Mouse (Mus musculus) hindbrain, embryonic 10.5 days (tissue): ENCODE data around the gene Ddx4. TPM values are rescaled to one million over a fixed set of nuclear protein-coding genes. Genes with fewer than 3 reads are reported as not detected.

Source experiments
- DNase-seq: peaks from one replicate; pipeline ENCODE4 v3.0.0-alpha.2; 2017; ENCODE audit warnings: low spot score
- H3K27ac ChIP-seq: fragments of 300-500 bp; sonication (generic); 2 replicates; pipeline ENCODE4 v1.5.1; 2016; ENCODE audit warnings: mild to moderate bottlenecking, moderate library complexity
- H3K27me3 ChIP-seq: fragments of 300-500 bp; sonication (generic); 2 replicates; pipeline ENCODE4 v1.6.1; 2016; ENCODE audit warnings: mild to moderate bottlenecking; ENCODE audit not compliant: poor library complexity, insufficient read depth, severe bottlenecking
- H3K36me3 ChIP-seq: fragments of 300-500 bp; sonication (generic); 2 replicates; pipeline ENCODE4 v1.6.1; 2016; ENCODE audit warnings: mild to moderate bottlenecking, moderate library complexity
- H3K4me1 ChIP-seq: fragments of 300-500 bp; sonication (generic); replicated peaks from 2 replicates; pipeline ENCODE4 v1.6.1; 2016; ENCODE audit warnings: mild to moderate bottlenecking
- H3K4me3 ChIP-seq: fragments of 300-500 bp; sonication (generic); 2 replicates; pipeline ENCODE4 v1.5.1; 2016; ENCODE audit warnings: mild to moderate bottlenecking, moderate library complexity
- H3K9me3 ChIP-seq: fragments of 300-500 bp; sonication (generic); 2 replicates; pipeline ENCODE4 v1.6.1; 2016; ENCODE audit warnings: mild to moderate bottlenecking, moderate library complexity
- WGBS: fragments of 180-500 bp; shearing (Covaris S2); methylation state at CpG from one replicate; pipeline ENCODE4 v1.1.7; 2016; 5-methylcytosine and 5-hydroxymethylcytosine counted together
- polyA plus RNA-seq: library from polyadenylated mRNA; unstranded; fragments of >200 nt; fragmentation: Nextera tagmentation; extraction: Ambion mirVana; gene quantifications from 2 replicates; pipeline ENCODE4 v1.2.1, GENCODE M21; 2016

Ddx4 gene
- polyA plus RNA-seq, 1 experiment from 2014 or later = 0.31 TPM

DNA sequence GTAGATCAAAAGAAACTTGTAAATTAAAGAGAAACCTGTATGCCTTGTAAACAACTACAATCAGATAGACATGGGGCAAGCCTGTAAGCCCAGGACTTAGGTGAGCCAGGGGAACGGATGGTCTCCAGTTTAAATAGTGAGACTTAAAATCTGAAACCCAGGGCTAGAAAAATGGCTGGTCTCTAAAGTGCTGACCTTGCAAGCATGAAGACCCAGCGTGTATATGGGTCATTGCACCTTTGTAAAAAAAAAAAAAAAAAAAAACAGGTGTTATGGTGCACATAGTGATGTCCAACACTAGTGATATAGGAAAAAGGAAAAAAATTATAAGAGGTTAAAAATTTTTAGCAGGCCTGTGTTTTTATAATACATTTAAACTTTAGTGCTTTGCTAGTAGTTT, 9.4 kb upstream of the Ddx4 start:
- no peak for DNase-seq
- H3K4me3 ChIP-seq = peak overlapping the region; percentile 85; the same call in 1 of the 2 replicates
- H3K36me3 ChIP-seq = no peaks in the 10 kb centered on the region
- H3K9me3 ChIP-seq = no peaks in the 10 kb centered on the region
- peaks cover 14% of the 10 kb centered on the region for H3K4me1 ChIP-seq
- no peak overlapping the region for H3K27ac ChIP-seq
- 77% methylated on average over 2 of the region's 2 CpGs for WGBS
- no peaks in the 10 kb centered on the region for H3K27me3 ChIP-seq

DNA sequence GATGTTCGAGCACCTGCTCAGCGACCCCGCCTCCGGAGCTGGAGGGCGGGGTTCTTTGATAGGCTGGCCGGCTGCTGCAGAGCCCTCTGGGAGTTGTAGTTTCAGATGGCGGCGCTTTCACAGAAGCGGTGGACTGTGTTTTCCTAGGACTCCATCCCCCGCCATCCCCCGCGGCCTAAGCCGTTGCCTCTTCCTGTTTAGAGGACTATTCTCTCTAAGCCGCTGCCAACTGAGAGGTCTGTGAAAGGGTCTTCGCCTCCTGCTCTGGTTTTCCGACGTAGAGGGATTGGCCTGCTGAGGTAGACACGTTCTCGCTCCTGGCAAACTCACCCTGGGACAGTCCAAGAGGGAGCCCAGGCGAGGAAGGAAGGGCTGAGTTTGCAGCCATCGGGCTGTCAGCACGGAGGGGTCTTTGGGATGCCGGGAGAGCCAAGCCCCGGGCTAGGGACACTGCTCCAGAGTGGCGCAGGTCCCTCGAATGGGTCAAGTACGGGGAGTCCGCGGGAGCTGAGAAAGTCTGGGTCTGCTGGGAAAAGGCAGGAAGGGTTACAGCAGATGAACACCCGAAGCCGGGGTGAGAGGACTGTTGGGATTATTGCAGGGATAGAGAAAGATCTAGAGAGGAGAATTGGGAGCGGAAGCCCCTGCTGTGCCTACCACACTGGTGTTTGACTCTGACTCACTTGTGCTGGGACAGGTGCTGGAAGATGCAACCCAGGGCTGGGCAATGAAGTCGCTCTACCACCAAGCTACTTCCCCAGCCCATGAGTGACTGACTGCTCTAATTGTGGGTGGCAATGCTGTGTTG, 8.5 kb upstream of the Ddx4 start, which contains the start of gene Slc38a9:
Gene Slc38a9 (plus strand): TSS at position 178 of the 808 bp plus-strand sequence.
- Histone ChIP-seq H3K27ac (peak within 1 kb of the TSS; percentile 87), H3K36me3 (no peaks in the 10 kb centered on the region), H3K4me1 (peaks cover 14% of the 10 kb centered on the region), H3K4me3 (peak within 1 kb of the TSS; percentile 85), H3K9me3 (no peaks in the 10 kb centered on the region), H3K27me3 (no peaks in the 10 kb centered on the region)
- DNase-seq = peak; percentile 92
- under 1% methylated on average over 33 of the region's 33 CpGs for WGBS

DNA sequence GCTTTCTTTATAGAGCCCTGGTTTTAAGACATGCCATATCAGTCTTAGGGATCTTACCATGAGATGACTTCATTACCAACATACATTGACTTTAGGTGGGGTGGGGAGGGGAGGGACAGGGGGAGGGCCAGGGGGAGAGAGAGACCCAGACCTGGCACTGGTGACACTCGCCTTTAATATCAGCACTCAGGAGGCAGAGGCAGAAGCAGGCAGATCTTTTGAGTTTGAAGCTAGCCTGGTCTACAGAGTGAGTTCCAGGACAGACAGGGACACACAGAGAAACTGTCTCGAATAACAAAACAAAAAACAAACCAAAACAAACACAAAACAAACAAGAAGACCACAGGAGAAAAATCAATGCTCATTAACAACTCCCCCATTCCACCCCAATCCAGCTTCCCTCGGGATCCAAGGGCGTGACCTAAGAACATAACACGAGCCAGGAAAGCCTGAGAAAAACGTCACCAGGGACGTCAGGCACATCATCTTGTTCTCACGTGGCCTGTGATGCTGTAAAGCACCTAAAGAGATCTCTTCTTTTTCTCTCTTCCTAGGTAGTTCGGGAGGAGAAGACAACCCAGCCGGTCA, 7.8 kb upstream of the Ddx4 start:
- Histone ChIP-seq H3K9me3 (no peaks in the 10 kb centered on the region), H3K27me3 (no peaks in the 10 kb centered on the region), H3K4me1 (peaks cover 14% of the 10 kb centered on the region), H3K27ac (peak overlapping the region; percentile 87), H3K36me3 (no peaks in the 10 kb centered on the region), H3K4me3 (peak overlapping the region; percentile 85)
- no peak for DNase-seq
- 2% methylated on average over 10 of the region's 10 CpGs for WGBS

DNA sequence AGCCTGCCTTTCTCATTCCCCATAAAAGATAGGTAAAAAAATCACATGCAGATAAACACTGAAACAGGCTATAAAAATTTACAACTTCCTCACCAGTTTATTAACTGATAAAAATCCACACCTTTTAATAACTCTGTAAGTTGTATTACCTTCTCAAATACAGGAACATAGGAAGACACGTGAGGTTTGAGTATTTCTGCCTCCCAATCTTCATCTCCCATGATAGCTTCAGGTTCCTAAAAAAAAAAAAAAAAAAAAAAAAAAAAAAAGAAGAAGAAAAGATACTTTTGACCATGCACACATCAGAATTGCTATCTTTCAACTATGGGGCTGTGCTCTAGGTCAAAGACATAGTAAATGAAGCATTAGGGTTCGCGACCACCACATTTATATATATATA, 1.1 kb downstream of the Ddx4 start:
- no peak overlapping the region for H3K27ac ChIP-seq
- H3K4me3 ChIP-seq = no peak overlapping the region
- peaks cover 8% of the 10 kb centered on the region; the same call in 1 of the 2 replicates for H3K27me3 ChIP-seq
- H3K4me1 ChIP-seq = peaks cover 4% of the 10 kb centered on the region; the same call in 1 of the 2 replicates
- WGBS = 93% methylated on average over 3 of the region's 3 CpGs
- H3K36me3 ChIP-seq = peaks cover 6% of the 10 kb centered on the region; the same call in 1 of the 2 replicates
- peaks cover 10% of the 10 kb centered on the region for H3K9me3 ChIP-seq
- DNase-seq = no peak

DNA sequence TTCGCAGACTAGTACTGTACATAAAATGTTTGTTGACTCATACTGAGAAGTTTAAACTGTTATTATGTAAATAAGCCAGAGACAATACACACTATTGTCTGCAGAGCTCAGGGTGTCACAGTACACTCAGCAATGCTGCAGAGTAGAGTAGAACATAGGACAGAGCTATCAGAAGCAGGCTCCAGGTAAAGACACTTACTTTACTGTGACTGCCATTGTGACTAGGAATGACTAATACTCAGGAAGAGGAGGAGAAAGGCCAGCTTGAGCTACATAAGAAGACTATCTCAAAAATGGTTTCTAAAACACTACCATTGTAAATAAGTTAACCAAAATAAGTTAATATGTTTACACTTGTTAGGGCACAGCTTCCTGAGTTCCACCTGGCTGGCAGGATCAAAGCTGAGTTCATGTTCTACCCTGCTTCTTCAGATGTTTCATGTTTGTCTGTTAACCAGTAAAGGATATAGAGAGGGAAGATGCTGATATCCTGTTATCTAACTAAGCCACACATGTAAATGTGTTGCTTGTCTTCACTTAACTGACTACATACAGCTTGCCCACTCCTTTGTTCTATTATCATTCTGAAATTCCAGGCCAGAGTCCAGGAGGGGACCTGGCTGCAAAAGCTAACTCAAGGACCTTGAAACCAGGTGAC, 6.6 kb downstream of the Ddx4 start:
- DNase-seq = no peak
- Histone ChIP-seq H3K27ac (no peak overlapping the region), H3K9me3 (no peaks in the 10 kb centered on the region), H3K4me3 (no peak overlapping the region), H3K27me3 (no peaks in the 10 kb centered on the region), H3K36me3 (no peaks in the 10 kb centered on the region), H3K4me1 (no peaks in the 10 kb centered on the region)
- 91% methylated on average over 1 of the region's 1 CpGs for WGBS

DNA sequence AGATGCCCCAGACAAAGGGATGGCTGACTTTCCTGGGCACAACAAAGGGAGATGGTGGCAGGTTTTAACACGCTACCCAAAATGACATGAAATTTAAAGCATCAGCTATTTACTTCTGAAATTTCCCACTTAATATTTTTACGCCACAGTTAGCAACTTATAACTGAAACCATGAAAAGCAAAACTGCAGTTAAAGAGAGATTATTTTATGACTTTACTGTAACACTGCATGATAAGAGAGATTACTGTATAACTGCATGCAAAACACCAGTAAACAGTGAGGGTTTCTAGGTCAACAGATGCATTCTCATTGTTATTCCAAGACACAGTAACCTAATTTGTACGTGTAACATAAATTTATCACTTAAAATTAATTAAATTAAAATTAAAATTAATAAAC, 7.3 kb downstream of the Ddx4 start:
- Histone ChIP-seq H3K36me3 (no peaks in the 10 kb centered on the region), H3K27ac (no peak overlapping the region), H3K27me3 (no peaks in the 10 kb centered on the region), H3K4me3 (no peak overlapping the region), H3K9me3 (no peaks in the 10 kb centered on the region), H3K4me1 (no peaks in the 10 kb centered on the region)
- DNase-seq = no peak
- WGBS = 90% methylated on average over 3 of the region's 3 CpGs

DNA sequence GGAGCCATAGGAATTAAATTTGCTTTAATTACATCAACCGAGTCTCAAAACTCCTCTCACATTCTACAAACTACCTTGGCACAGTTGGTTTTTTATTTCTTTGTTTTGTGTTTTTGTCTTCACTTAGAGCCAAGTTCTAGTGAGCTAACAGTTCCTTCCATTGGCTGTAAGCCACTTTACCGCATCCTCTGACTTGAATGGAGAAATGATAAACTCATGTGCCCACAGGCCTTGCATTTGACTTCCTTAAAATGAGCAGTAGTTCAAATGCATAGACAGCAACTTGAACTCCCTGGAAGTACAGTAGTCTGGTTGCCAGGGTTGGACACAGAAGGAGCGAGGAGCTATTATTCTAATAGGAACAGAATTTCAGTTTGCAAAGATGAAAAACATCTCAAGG, 9.4 kb downstream of the Ddx4 start:
- H3K9me3 ChIP-seq = no peaks in the 10 kb centered on the region
- 95% methylated on average over 3 of the region's 3 CpGs for WGBS
- DNase-seq = no peak
- no peaks in the 10 kb centered on the region for H3K36me3 ChIP-seq
- no peaks in the 10 kb centered on the region for H3K4me1 ChIP-seq
- no peak overlapping the region for H3K4me3 ChIP-seq
- no peak overlapping the region for H3K27ac ChIP-seq
- no peaks in the 10 kb centered on the region for H3K27me3 ChIP-seq

DNA sequence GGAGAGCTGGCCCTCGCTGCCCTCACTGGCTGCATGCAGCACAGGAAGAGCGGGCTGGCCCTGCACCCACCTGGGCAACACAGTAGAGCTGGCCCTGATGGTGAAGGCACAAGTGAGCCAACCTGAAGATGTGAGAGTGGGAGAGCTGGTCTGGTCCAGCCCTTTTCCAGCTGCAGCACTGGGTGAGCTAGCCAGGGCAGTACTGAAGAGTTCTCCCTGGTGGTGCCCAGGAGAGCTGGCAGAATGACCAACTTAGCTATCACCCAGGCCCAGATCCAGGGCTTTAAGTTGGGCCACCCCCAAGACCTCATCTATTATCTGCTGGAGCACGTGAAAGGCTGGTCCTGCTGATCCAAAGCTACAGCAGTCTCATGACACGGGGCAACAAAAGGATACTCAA, 13.2 kb downstream of the Ddx4 start:
- Histone ChIP-seq H3K9me3 (no peaks in the 10 kb centered on the region), H3K4me1 (no peaks in the 10 kb centered on the region), H3K27ac (no peak overlapping the region), H3K36me3 (no peaks in the 10 kb centered on the region), H3K27me3 (no peaks in the 10 kb centered on the region), H3K4me3 (no peak overlapping the region)
- DNase-seq = no peak
- 61% methylated on average over 4 of the region's 4 CpGs for WGBS

DNA sequence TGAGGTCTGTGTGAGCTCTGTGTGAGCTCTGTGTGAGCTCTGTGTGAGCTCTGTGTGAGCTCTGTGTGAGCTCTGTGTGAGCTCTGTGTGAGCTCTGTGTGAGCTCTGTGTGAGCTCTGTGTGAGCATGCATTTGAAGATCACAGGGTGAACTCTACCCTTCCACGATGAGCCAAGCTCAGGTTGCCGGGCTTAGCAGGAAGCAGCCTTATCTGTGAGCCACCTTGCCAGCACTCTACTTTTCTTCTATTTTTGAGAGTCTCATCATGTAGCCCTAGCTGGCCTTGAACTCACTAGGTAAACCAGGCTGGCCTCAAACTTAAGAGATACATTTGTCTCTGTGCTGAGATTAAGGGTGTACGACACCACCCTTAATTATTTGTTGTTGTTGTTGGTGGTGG, 15.8 kb downstream of the Ddx4 start:
- DNase-seq = no peak
- Histone ChIP-seq H3K36me3 (no peaks in the 10 kb centered on the region), H3K27me3 (no peaks in the 10 kb centered on the region), H3K4me3 (no peak overlapping the region), H3K9me3 (no peaks in the 10 kb centered on the region), H3K4me1 (no peaks in the 10 kb centered on the region), H3K27ac (no peak overlapping the region)
- WGBS = 48% methylated on average over 3 of the region's 3 CpGs

DNA sequence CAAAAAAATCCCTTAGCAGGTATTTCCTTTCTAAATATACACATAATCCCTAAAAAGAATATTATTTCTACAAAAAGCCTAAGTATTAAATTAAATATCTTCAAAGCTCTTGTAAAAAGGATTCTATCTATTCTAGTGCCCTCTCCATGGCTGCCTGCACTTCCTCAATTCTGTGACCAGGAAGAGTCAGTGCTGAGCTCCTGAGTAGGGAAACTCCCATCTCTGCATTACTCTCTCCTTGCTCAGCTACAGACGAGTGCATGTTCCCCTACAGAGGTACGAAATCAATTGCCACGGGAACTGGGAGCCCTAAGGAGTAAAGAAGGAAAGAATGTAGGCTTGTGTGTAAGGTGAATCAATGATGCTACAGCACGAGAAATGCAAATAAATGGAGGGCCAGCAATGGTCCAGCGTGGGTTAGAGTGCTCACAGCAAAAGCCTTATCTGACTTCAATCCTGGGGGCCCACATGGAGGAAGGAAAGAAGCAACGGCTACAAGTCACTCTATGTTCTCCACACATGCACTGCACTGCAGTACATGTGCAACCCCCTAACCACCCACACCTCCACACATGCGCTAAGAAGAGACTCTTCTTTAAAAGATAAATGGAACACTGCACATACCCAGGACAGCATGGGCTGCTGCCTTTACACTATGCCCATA, 17.0 kb downstream of the Ddx4 start:
- Histone ChIP-seq H3K27ac (no peak overlapping the region), H3K4me1 (no peaks in the 10 kb centered on the region), H3K27me3 (no peaks in the 10 kb centered on the region), H3K36me3 (no peaks in the 10 kb centered on the region), H3K4me3 (no peak overlapping the region), H3K9me3 (no peaks in the 10 kb centered on the region)
- WGBS = 64% methylated on average over 7 of the region's 7 CpGs
- DNase-seq = no peak

DNA sequence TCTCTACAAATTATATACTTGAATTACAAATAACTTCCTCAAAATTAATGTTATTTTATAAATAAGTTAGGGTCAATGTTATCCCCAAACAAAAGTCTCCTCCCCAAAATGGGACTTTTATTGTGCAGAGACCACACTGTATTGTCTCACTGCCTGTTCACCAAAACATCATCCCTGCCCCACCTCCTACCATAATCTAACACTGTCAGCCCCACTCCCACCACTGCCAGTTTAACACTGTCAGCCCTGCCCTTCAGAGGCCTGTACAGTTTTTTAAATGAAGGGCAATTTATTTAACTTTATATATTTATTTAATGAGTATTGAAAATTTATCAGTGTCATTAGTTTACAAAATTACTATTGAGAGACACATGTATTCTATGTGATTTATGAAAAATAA, 26.7 kb downstream of the Ddx4 start:
- H3K27ac ChIP-seq = no peak overlapping the region
- no peaks in the 10 kb centered on the region for H3K4me1 ChIP-seq
- H3K9me3 ChIP-seq = no peaks in the 10 kb centered on the region
- H3K36me3 ChIP-seq = no peaks in the 10 kb centered on the region
- H3K27me3 ChIP-seq = no peaks in the 10 kb centered on the region
- no peak for DNase-seq
- no peak overlapping the region for H3K4me3 ChIP-seq

DNA sequence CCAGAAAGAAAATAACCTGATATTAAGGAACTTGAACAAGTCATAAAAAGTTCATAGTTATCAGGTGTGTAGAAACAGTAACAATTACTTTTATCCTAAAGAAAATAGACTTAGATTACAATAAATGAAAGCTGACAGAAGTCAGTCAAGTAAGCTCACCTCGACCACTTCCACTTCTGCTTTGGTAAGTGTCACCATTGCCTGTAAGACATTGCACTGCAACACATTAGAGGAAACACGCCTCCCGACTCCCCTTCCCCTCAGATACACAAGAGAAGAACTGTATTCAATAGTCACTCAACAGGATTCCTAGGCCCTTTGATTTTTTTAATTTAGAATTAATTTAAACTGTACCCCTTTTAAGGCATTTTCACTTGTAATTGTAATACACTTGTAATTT, 27.7 kb downstream of the Ddx4 start:
- DNase-seq = no peak
- WGBS = 79% methylated on average over 3 of the region's 3 CpGs
- Histone ChIP-seq H3K4me3 (no peak overlapping the region), H3K36me3 (no peaks in the 10 kb centered on the region), H3K4me1 (no peaks in the 10 kb centered on the region), H3K27ac (no peak overlapping the region), H3K27me3 (no peaks in the 10 kb centered on the region), H3K9me3 (no peaks in the 10 kb centered on the region)

DNA sequence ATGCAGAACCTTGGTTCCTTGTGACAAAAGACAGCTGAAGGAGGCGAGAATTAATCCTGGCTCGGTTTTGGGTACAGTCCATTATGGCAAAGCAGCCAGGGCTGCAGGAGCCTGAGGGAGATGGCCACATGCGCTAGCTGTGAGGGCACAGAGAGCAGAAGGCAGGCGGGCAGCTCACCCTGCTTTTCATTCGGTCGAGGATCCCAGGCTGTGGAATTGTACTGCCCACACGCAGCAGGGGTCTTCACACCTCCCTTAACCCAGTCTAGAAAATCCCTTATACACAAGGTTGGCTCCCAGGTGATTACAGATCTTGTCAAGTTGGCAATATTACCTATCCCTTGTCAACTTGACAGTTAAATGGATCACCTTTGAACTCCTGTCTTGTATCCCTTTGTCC, 28.6 kb downstream of the Ddx4 start:
- 57% methylated on average over 7 of the region's 7 CpGs for WGBS
- no peaks in the 10 kb centered on the region for H3K9me3 ChIP-seq
- DNase-seq = no peak
- H3K27ac ChIP-seq = no peak overlapping the region
- H3K4me1 ChIP-seq = no peaks in the 10 kb centered on the region
- no peaks in the 10 kb centered on the region for H3K27me3 ChIP-seq
- no peaks in the 10 kb centered on the region for H3K36me3 ChIP-seq
- no peak overlapping the region for H3K4me3 ChIP-seq
